Mouse (Mus musculus): ENCODE measurements around the gene Calhm1.

GRCm38 (mm10) chr19:47153767-47154166 is 9.7 kb upstream of the Calhm1 start:
- TF ChIP-seq EP300 (IDR thresholded peaks at IDR 0.05; ENCODE audit: insufficient read depth, low read depth, low read length): no peak
- no peak for TF ChIP-seq CTCF (IDR thresholded peaks at IDR 0.05; ENCODE audit: low read depth, low read length)

All from ES-Bruce4 (cell line).